Mouse (Mus musculus) spleen, adult 2 months (tissue): ENCODE results near the gene Txndc17. TPM values are rescaled to one million over a fixed set of nuclear protein-coding genes. Genes with fewer than 3 reads are reported as not detected.

Experiments used
- DNase-seq, 2 experiments: peaks; one replicate each; pipeline versions ENCODE4 v3.0.0 to v3.0.0-alpha.2; 2012 to 2021; ENCODE audit warnings: low spot score in 2 of 2, low read depth in 1 of 2
- H3K27ac ChIP-seq: fragments of 200-500 bp; 2 replicates; pipeline ENCODE4 v1.5.1; 2012; ENCODE audit warnings: low read length, inconsistent platforms; ENCODE audit not compliant: insufficient read depth
- H3K27me3 ChIP-seq: fragments of 200-500 bp; 2 replicates; pipeline ENCODE4 v1.6.1; 2012; ENCODE audit warnings: mild to moderate bottlenecking, moderate library complexity, low read length, inconsistent platforms; ENCODE audit not compliant: control insufficient read depth, insufficient read depth
- H3K36me3 ChIP-seq: fragments of 200-500 bp; 2 replicates; pipeline ENCODE4 v1.6.1; 2012; ENCODE audit warnings: mild to moderate bottlenecking, low read length, inconsistent platforms; ENCODE audit not compliant: control insufficient read depth, insufficient read depth
- H3K4me1 ChIP-seq: fragments of 200-500 bp; 2 replicates; pipeline ENCODE4 v1.6.1; 2011; ENCODE audit warnings: inconsistent platforms; ENCODE audit not compliant: control insufficient read depth, insufficient read depth, insufficient read length
- H3K4me3 ChIP-seq: fragments of 200-500 bp; 2 replicates; pipeline ENCODE4 v1.5.1; 2011; ENCODE audit warnings: mild to moderate bottlenecking, inconsistent platforms; ENCODE audit not compliant: insufficient read depth, insufficient read length; ENCODE audit errors: extremely low read depth
- CTCF ChIP-seq: fragments of 200-500 bp; IDR thresholded peaks from 2 replicates; pipeline ENCODE4 v1.5.1; 2011; ENCODE audit warnings: mild to moderate bottlenecking, inconsistent platforms; ENCODE audit not compliant: insufficient read depth, insufficient read length, insufficient replicate concordance; ENCODE audit errors: extremely low read depth
- POLR2A ChIP-seq: fragments of 200-500 bp; IDR thresholded peaks from 2 replicates; pipeline ENCODE4 v1.6.1; 2011; ENCODE audit warnings: low read depth, low read length, inconsistent platforms
- WGBS: fragments of 180-500 bp; shearing (Covaris S2); methylation state at CpG from one replicate; pipeline ENCODE4 v1.1.7; 2018; 5-methylcytosine and 5-hydroxymethylcytosine counted together
- polyA plus RNA-seq: library from polyadenylated mRNA; depleted of rRNA; stranded (reverse); fragments of >200 nt; gene quantifications from 2 replicates; pipeline ENCODE4 v1.2.3, GENCODE M21; 2012; rRNA removed

The Txndc17 gene
- polyA plus RNA-seq, 1 experiment: 15.8 TPM

DNA sequence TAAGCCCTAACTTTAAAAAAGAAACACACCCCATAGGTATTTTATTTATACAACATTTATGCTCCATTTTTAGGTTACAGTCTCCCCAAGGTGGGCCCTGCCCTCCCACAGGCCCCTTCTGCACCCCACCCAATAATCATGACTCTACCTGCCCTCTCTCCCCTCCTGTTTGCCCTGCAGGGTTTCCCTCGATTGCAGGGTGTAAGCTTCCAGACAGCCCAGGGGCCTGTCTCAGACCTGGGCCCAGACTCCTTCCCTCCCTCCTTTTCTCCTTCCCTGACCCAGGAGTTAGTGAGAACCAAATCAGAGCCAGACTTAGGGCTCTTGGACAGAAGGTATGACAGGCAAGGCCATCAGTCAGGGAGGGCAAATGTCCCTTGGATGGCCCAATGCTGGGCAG lies 25.6 kb downstream of the Txndc17 start:
- 65% methylated on average over 1 of the region's 1 CpGs for WGBS
- no peaks in the 10 kb centered on the region for H3K36me3 ChIP-seq
- H3K4me3 ChIP-seq: no peak overlapping the region
- H3K27me3 ChIP-seq: no peaks in the 10 kb centered on the region
- no peak for DNase-seq
- no peaks in the 10 kb centered on the region for H3K4me1 ChIP-seq
- no peak overlapping the region for H3K27ac ChIP-seq
- no peak for TF ChIP-seq CTCF
- TF ChIP-seq POLR2A: no peak

DNA sequence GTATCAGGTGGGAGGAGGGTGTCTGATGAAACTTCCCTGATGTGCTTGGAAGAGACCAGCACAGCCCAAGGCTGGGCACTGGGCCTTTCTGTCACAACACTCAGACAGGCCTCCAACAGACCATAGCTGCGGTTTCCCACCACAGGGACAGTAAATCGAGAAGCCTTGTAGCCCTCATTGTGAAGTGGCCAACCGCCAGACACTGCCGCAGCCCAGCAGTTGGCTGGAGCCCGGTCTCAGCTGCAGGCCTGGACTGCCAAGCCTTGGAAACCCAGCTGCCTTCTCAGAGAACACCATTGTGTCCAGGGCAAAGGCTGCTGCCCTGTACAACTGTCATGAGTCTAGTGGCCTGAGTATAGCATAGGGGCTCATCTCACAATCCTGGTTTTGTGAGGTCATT lies 26.7 kb downstream of the Txndc17 start:
- Histone ChIP-seq H3K4me1 (no peaks in the 10 kb centered on the region), H3K36me3 (no peaks in the 10 kb centered on the region), H3K4me3 (no peak overlapping the region), H3K27ac (no peak overlapping the region), H3K27me3 (no peaks in the 10 kb centered on the region)
- 72% methylated on average over 5 of the region's 5 CpGs for WGBS
- DNase-seq: no peak
- TF ChIP-seq CTCF (no peak), POLR2A (no peak)

DNA sequence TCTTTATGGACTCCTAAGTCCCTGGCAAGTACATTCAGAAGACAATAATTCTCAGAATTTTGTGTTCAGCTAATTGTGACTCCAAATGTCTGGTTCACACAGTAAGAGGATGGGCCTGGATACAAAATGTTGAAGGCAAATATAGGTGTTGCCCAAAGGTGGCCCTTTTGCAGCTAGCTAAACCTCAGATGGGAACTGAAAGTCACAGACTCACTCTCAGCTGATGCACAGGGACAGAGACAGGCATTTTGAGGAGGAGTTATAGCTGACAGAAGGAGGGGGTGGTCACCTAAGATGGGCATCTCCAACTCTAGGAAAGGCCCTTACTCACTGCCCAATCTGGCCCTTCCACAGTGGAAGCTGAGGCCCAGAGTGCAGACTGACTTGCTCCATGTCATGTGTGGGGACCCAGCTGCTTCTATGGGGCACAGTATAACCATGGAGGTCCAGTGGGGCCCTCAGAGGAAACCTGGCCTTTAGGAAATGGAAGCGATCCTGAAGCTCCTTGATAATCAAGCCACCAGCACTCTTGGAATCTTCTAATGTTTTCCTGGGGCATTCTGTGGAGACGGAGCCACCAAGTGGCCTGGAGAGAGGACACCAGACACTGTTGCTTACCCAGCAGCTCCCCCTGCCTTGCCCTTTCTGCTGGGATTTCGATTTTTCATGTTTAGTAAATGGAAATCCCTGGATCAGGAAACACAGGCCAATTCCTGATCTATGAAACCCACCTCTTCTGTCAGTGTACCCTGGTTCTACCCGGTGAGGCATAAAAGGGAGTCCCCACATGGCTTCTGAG lies 32.9 kb downstream of the Txndc17 start:
- WGBS: 70% methylated on average over 4 of the region's 4 CpGs
- TF ChIP-seq POLR2A (no peak), CTCF (no peak)
- H3K27ac ChIP-seq: no peak overlapping the region

DNA sequence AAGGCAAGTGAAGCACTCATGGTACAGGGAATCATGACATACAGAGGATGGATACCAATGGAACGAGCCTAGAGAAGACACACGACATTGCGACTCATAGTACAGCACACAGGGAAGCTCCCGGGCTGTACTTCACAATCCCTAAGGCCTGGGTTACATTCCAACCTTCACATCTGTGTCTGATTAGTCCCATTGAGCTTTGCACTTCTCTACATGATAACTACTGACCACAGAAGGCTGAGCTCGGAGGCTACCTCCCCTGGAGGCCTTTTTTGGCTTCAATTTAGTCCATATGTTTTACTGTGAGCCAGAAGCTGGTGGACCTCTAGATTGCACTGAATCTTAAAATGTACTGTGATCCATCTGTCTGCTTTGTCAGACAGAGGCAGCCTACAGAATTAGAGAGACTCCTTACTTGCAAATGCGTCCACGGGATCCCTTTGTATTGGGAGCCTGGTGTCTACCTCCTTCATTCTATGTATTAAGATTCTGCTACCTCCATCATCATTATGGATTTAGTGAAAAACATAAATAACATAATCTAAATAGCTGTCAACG lies 37.9 kb downstream of the Txndc17 start:
- Histone ChIP-seq H3K27ac (no peak overlapping the region), H3K36me3 (no peaks in the 10 kb centered on the region), H3K27me3 (no peaks in the 10 kb centered on the region), H3K4me3 (no peak overlapping the region), H3K4me1 (no peaks in the 10 kb centered on the region)
- TF ChIP-seq POLR2A (no peak), CTCF (no peak)
- DNase-seq: no peak
- 89% methylated on average over 8 of the region's 8 CpGs for WGBS

More for the DNA sequence above, 32.9 kb downstream of the Txndc17 start:
- Histone ChIP-seq H3K27me3 (no peaks in the 10 kb centered on the region), H3K4me1 (no peaks in the 10 kb centered on the region), H3K36me3 (no peaks in the 10 kb centered on the region), H3K4me3 (no peak overlapping the region)
- DNase-seq: no peak

DNA sequence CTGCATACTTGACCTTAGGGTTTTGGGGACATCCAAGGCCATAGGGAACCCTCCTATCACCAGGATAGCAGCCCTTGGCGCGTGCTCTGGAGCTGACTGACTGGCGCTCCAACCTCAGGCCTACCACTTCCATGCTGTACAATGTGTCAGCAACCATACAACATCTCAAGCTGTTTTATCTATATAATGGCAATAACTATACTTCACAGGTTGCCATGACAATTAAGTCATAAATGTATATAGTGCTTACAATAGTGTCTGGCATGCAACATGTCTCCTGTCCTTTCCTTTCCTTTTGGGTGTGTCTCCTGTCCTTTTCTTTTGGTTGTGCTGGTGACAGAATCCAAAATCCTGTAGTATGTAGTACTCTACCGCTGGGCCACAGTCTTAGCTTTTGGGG lies 48.3 kb downstream of the Txndc17 start:
- no peak overlapping the region for H3K4me3 ChIP-seq
- H3K27me3 ChIP-seq: no peaks in the 10 kb centered on the region

DNA sequence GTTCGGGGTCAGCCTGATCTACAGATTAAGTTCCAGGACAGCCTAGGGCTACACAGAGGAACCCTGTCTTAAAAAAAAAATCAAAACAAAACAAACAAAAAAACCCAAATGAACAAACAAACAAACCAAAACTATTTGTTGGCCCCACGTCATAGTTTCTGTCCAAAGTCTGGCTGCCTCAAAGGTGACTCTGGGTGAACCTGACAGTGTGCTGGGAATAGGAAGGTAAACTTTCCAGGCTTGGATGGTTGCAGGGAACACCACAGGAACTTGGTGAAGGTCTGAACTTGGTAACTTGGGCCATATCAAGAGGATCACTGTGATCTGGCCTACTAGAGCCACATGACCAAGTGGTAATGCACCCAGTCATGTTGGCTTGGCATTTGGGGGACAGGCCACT lies 49.1 kb downstream of the Txndc17 start:
- H3K36me3 ChIP-seq: no peaks in the 10 kb centered on the region
- no peak overlapping the region for H3K4me3 ChIP-seq
- H3K27me3 ChIP-seq: no peaks in the 10 kb centered on the region
- DNase-seq: no peak
- TF ChIP-seq CTCF (no peak), POLR2A (no peak)
- H3K27ac ChIP-seq: no peak overlapping the region
- H3K4me1 ChIP-seq: no peaks in the 10 kb centered on the region
- WGBS: 85% methylated on average over 2 of the region's 2 CpGs

More for the DNA sequence above, 48.3 kb downstream of the Txndc17 start:
- H3K27ac ChIP-seq: no peak overlapping the region
- TF ChIP-seq CTCF (no peak), POLR2A (no peak)
- H3K4me1 ChIP-seq: no peaks in the 10 kb centered on the region
- DNase-seq: no peak
- WGBS: 93% methylated on average over 4 of the region's 4 CpGs
- no peaks in the 10 kb centered on the region for H3K36me3 ChIP-seq

Other genes with a start within 250 kb of the Txndc17 start
- 0.12 and 0.19 TPM in 2 replicates for gene Aipl1, start 170.0 kb upstream of the Txndc17 start, polyA plus RNA-seq
- 1.5 and 2.2 TPM in 2 replicates for gene Pimreg, start 165.5 kb upstream of the Txndc17 start, polyA plus RNA-seq
- 5.2 and 5.9 TPM in 2 replicates for gene Pitpnm3, start 71.8 kb upstream of the Txndc17 start, polyA plus RNA-seq
- gene Gm43951, start 707 bp upstream of the Txndc17 start, polyA plus RNA-seq: 0.08 and 0.11 TPM in 2 replicates
- 3.5 and 3.6 TPM in 2 replicates for gene 4933427D14Rik, start 88 bp upstream of the Txndc17 start, polyA plus RNA-seq
- 3.0 and 3.3 TPM in 2 replicates for gene Med31, start 8.0 kb downstream of the Txndc17 start, polyA plus RNA-seq
- not detected in 2 replicates for gene Slc13a5, start 59.7 kb downstream of the Txndc17 start, polyA plus RNA-seq
- gene Xaf1, start 94.1 kb downstream of the Txndc17 start, polyA plus RNA-seq: 20.7 and 22.3 TPM in 2 replicates
- 0.08 and 0.27 TPM in 2 replicates for gene Fbxo39, start 106.9 kb downstream of the Txndc17 start, polyA plus RNA-seq
- not detected in 2 replicates for gene Tekt1, start 154.9 kb downstream of the Txndc17 start, polyA plus RNA-seq
- gene Smtnl2, start 204.2 kb downstream of the Txndc17 start, polyA plus RNA-seq: 0.98 and 1.6 TPM in 2 replicates
- gene Ggt6, start 228.0 kb downstream of the Txndc17 start, polyA plus RNA-seq: 0.23 and 0.55 TPM in 2 replicates
- 48.6 and 48.7 TPM in 2 replicates for gene Mybbp1a, start 233.8 kb downstream of the Txndc17 start, polyA plus RNA-seq